Mouse (Mus musculus) brain, embryonic 14.5 days (tissue): ENCODE measurements around the gene Hmg20a.

ENCODE experiments used
- CTCF ChIP-seq: fragments of 200-500 bp; IDR thresholded peaks from 2 replicates; pipeline ENCODE4 v1.5.1; 2012; ENCODE audit warnings: inconsistent platforms, mild to moderate bottlenecking, moderate library complexity, borderline replicate concordance; ENCODE audit not compliant: insufficient read depth, insufficient read length; ENCODE audit errors: extremely low read depth
- POLR2A ChIP-seq: fragments of 200-500 bp; IDR thresholded peaks from 2 replicates; pipeline ENCODE4 v1.6.1; 2012; ENCODE audit warnings: mild to moderate bottlenecking, inconsistent platforms, borderline replicate concordance; ENCODE audit not compliant: poor library complexity, insufficient read depth, insufficient read length, severe bottlenecking; ENCODE audit errors: extremely low read depth

DNA sequence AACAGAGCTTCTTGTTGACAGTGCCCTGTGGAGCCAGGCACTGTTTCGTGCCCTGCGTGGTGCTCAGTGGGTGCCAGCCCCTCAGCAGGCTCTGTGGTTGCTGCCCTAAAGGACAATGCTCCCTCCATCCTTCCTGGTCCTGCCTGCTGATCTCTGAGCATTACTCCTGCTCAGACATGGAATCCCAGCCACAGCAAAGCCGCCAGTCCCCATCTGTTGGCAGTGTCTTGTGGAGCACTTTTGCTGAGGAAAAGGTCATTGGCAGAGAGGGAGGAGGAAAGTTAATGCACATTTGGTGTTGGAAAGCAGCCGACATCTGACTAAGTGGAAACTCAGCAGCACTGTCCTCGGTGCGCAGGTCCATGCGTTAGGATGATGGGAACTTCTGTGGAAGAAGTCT, 76.7 kb downstream of the Hmg20a start:
- TF ChIP-seq POLR2A (no peak), CTCF (no peak)
